Mouse (Mus musculus): ENCODE measurements around the gene Rara.

GRCm38 (mm10) chr11:98974871-98975719, 47.5 kb downstream of the Rara start:
- peak; percentile 42; the same call in 1 of the 2 replicates for TF ChIP-seq CTCF (IDR thresholded peaks at IDR 0.05; ENCODE audit: borderline replicate concordance, control insufficient read depth, extremely low read depth, insufficient read depth, low read length, poor library complexity)
- no peak for TF ChIP-seq POLR2A (IDR thresholded peaks at IDR 0.05; ENCODE audit: control insufficient read depth, extremely low read depth, insufficient read depth, low read length, poor library complexity)
